Mouse (Mus musculus): ENCODE results near the gene Plb1. TPM values are rescaled to one million over a fixed set of nuclear protein-coding genes. Genes with fewer than 3 reads are reported as not detected.

Plb1 gene
- polyA plus RNA-seq, 1 experiment, result not detected

GRCm38 (mm10) chr5:32217477-32217876 is 15.0 kb upstream of the Plb1 start:
- Histone ChIP-seq H3K36me3 (ENCODE audit: control insufficient read depth, insufficient read depth) (no peaks in the 10 kb centered on the region), H3K79me3 (ENCODE audit: low read depth) (no peaks in the 10 kb centered on the region), H3ac (ENCODE audit: control insufficient read depth, insufficient read length, low read depth) (no peak overlapping the region), H3K27me3 (ENCODE audit: control insufficient read depth, insufficient read depth, insufficient read length) (no peaks in the 10 kb centered on the region), H3K4me3 (ENCODE audit: insufficient read depth, poor library complexity, severe bottlenecking) (no peak overlapping the region), H3K79me2 (ENCODE audit: control insufficient read depth, insufficient read depth) (no peaks in the 10 kb centered on the region)
- TF ChIP-seq MAX (IDR thresholded peaks at IDR 0.05) (no peak), CTCF (IDR thresholded peaks at IDR 0.05; ENCODE audit: control insufficient read depth, insufficient read depth, insufficient read length) (no peak), USF1 (IDR thresholded peaks at IDR 0.05; ENCODE audit: low read depth) (no peak), MYOG (IDR thresholded peaks at IDR 0.05; ENCODE audit: control insufficient read depth, extremely low read depth, insufficient read length) (no peak), FOSL1 (IDR thresholded peaks at IDR 0.05; ENCODE audit: insufficient read depth, low read length, poor library complexity, severe bottlenecking) (no peak), CEBPB (IDR thresholded peaks at IDR 0.05; ENCODE audit: low read depth) (no peak), MYOD1 (IDR thresholded peaks at IDR 0.05; ENCODE audit: control insufficient read depth, insufficient read length, low read depth) (no peak)

DNA sequence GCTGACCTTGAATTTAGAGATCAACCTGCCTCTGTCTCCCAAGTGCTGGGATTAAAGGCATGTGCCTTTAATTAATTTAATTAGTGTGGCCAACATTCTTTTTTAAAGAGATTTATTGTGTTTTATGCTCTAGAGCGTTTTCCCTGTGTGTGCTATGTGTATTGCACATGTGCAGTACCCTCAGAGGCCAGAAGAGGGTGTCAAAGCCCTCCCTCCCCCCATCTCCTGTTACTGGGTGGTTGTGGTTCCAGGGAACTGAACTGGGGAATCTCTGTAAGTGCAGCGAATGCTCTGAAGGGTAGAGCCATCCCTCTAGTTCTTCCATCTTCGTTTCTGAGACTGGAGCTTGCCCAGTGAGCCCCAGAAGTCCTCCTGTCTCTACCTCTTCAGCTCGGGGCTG is 2.1 kb upstream of the Plb1 start:
- TF ChIP-seq MAX (IDR thresholded peaks at IDR 0.05) (no peak), MYOG (IDR thresholded peaks at IDR 0.05; ENCODE audit: control insufficient read depth, extremely low read depth, insufficient read length) (no peak), MYOD1 (IDR thresholded peaks at IDR 0.05; ENCODE audit: control insufficient read depth, insufficient read length, low read depth) (no peak)
- Histone ChIP-seq H3K79me3 (ENCODE audit: low read depth) (no peaks in the 10 kb centered on the region), H3K36me3 (ENCODE audit: control insufficient read depth, insufficient read depth) (no peaks in the 10 kb centered on the region), H3K79me2 (ENCODE audit: control insufficient read depth, insufficient read depth) (no peaks in the 10 kb centered on the region), H3K27me3 (ENCODE audit: control insufficient read depth, insufficient read depth, insufficient read length) (peaks cover 16% of the 10 kb centered on the region), H3K4me3 (ENCODE audit: insufficient read depth, poor library complexity, severe bottlenecking) (no peak overlapping the region), H3ac (ENCODE audit: control insufficient read depth, insufficient read length, low read depth) (no peak overlapping the region)

- no peaks in the 10 kb centered on the region for H3K79me3 ChIP-seq (ENCODE audit: low read depth)
- no peaks in the 10 kb centered on the region for H3K36me3 ChIP-seq (ENCODE audit: control insufficient read depth, insufficient read depth)
- peaks cover 10% of the 10 kb centered on the region for H3K27me3 ChIP-seq (ENCODE audit: control insufficient read depth, insufficient read depth, insufficient read length)
- no peak overlapping the region for H3K4me3 ChIP-seq (ENCODE audit: insufficient read depth, poor library complexity, severe bottlenecking)
- TF ChIP-seq CEBPB (IDR thresholded peaks at IDR 0.05; ENCODE audit: low read depth) (no peak), CTCF (IDR thresholded peaks at IDR 0.05; ENCODE audit: control insufficient read depth, insufficient read depth, insufficient read length) (no peak), MAX (IDR thresholded peaks at IDR 0.05) (no peak), MYOG (IDR thresholded peaks at IDR 0.05; ENCODE audit: control insufficient read depth, extremely low read depth, insufficient read length) (no peak), FOSL1 (IDR thresholded peaks at IDR 0.05; ENCODE audit: insufficient read depth, low read length, poor library complexity, severe bottlenecking) (no peak), MYOD1 (IDR thresholded peaks at IDR 0.05; ENCODE audit: control insufficient read depth, insufficient read length, low read depth) (no peak), USF1 (IDR thresholded peaks at IDR 0.05; ENCODE audit: low read depth) (no peak)
- H3K79me2 ChIP-seq (ENCODE audit: control insufficient read depth, insufficient read depth), result no peaks in the 10 kb centered on the region
- no peak overlapping the region for H3ac ChIP-seq (ENCODE audit: control insufficient read depth, insufficient read length, low read depth)
These were observed 6.8 kb downstream of the Plb1 start for GRCm38 (mm10) chr5:32239337-32239736.

DNA sequence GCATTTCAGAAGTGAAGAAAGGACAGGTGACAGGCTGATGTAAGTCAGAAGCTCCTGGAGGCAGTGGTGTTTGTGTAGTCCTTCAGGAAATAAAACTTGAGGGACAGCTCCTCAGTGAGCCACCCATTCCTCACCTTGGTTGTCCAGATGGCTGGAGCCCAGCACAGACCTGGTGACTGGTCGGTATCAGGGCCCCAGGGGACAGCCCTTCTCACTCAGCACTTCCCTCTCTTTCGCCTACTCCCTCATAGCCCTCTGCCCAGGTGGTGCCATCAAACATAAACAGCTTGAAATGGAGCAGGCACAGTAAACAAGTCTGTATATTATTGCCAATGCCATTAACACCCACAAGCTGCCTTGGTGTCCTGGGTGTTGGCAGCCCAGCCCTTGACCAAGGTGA is 8.2 kb downstream of the Plb1 start:
- no peaks in the 10 kb centered on the region for H3K79me3 ChIP-seq (ENCODE audit: low read depth)
- no peak overlapping the region for H3K4me3 ChIP-seq (ENCODE audit: insufficient read depth, poor library complexity, severe bottlenecking)
- H3K79me2 ChIP-seq (ENCODE audit: control insufficient read depth, insufficient read depth), result no peaks in the 10 kb centered on the region
- peaks cover 3% of the 10 kb centered on the region for H3K27me3 ChIP-seq (ENCODE audit: control insufficient read depth, insufficient read depth, insufficient read length)
- H3ac ChIP-seq (ENCODE audit: control insufficient read depth, insufficient read length, low read depth), result no peak overlapping the region
- no peak for TF ChIP-seq MAX (IDR thresholded peaks at IDR 0.05)
- TF ChIP-seq CTCF (IDR thresholded peaks at IDR 0.05; ENCODE audit: control insufficient read depth, insufficient read depth, insufficient read length), result no peak
- no peak for TF ChIP-seq CEBPB (IDR thresholded peaks at IDR 0.05; ENCODE audit: low read depth)
- no peak for TF ChIP-seq MYOG (IDR thresholded peaks at IDR 0.05; ENCODE audit: control insufficient read depth, extremely low read depth, insufficient read length)
- no peak for TF ChIP-seq MYOD1 (IDR thresholded peaks at IDR 0.05; ENCODE audit: control insufficient read depth, insufficient read length, low read depth)
- TF ChIP-seq USF1 (IDR thresholded peaks at IDR 0.05; ENCODE audit: low read depth), result no peak
- TF ChIP-seq FOSL1 (IDR thresholded peaks at IDR 0.05; ENCODE audit: insufficient read depth, low read length, poor library complexity, severe bottlenecking), result no peak
- H3K36me3 ChIP-seq (ENCODE audit: control insufficient read depth, insufficient read depth), result no peaks in the 10 kb centered on the region

GRCm38 (mm10) chr5:32243286-32243885 is 10.9 kb downstream of the Plb1 start:
- Histone ChIP-seq H3K27me3 (ENCODE audit: control insufficient read depth, insufficient read depth, insufficient read length) (peaks cover 7% of the 10 kb centered on the region), H3ac (ENCODE audit: control insufficient read depth, insufficient read length, low read depth) (no peak overlapping the region), H3K79me3 (ENCODE audit: low read depth) (no peaks in the 10 kb centered on the region), H3K36me3 (ENCODE audit: control insufficient read depth, insufficient read depth) (no peaks in the 10 kb centered on the region), H3K4me3 (ENCODE audit: insufficient read depth, poor library complexity, severe bottlenecking) (no peak overlapping the region), H3K79me2 (ENCODE audit: control insufficient read depth, insufficient read depth) (no peaks in the 10 kb centered on the region)
- TF ChIP-seq CEBPB (IDR thresholded peaks at IDR 0.05; ENCODE audit: low read depth) (no peak), MYOG (IDR thresholded peaks at IDR 0.05; ENCODE audit: control insufficient read depth, extremely low read depth, insufficient read length) (no peak), MYOD1 (IDR thresholded peaks at IDR 0.05; ENCODE audit: control insufficient read depth, insufficient read length, low read depth) (no peak), CTCF (IDR thresholded peaks at IDR 0.05; ENCODE audit: control insufficient read depth, insufficient read depth, insufficient read length) (no peak), FOSL1 (IDR thresholded peaks at IDR 0.05; ENCODE audit: insufficient read depth, low read length, poor library complexity, severe bottlenecking) (no peak), USF1 (IDR thresholded peaks at IDR 0.05; ENCODE audit: low read depth) (no peak), MAX (IDR thresholded peaks at IDR 0.05) (no peak)

- Histone ChIP-seq H3K27me3 (ENCODE audit: control insufficient read depth, insufficient read depth, insufficient read length) (peaks cover 11% of the 10 kb centered on the region), H3K4me3 (ENCODE audit: insufficient read depth, poor library complexity, severe bottlenecking) (no peak overlapping the region)
- TF ChIP-seq FOSL1 (IDR thresholded peaks at IDR 0.05; ENCODE audit: insufficient read depth, low read length, poor library complexity, severe bottlenecking) (no peak), MYOD1 (IDR thresholded peaks at IDR 0.05; ENCODE audit: control insufficient read depth, insufficient read length, low read depth) (no peak)
These were observed 12.9 kb downstream of the Plb1 start for GRCm38 (mm10) chr5:32245385-32245784.

More at GRCm38 (mm10) chr5:32245385-32245784, 12.9 kb downstream of the Plb1 start:
- H3K79me3 ChIP-seq (ENCODE audit: low read depth), result no peaks in the 10 kb centered on the region
- H3ac ChIP-seq (ENCODE audit: control insufficient read depth, insufficient read length, low read depth), result no peak overlapping the region
- H3K79me2 ChIP-seq (ENCODE audit: control insufficient read depth, insufficient read depth), result no peaks in the 10 kb centered on the region
- H3K36me3 ChIP-seq (ENCODE audit: control insufficient read depth, insufficient read depth), result no peaks in the 10 kb centered on the region

All from C2C12 (cell line).